Mouse (Mus musculus) CD4-positive naive resting alpha-beta T cell, adult 57 days (primary cell): ENCODE measurements around the gene Pradc1. TPM values are rescaled to one million over a fixed set of nuclear protein-coding genes. Genes with fewer than 3 reads are reported as not detected.

Experiments
- total RNA-seq: library from RNA; stranded (reverse); gene quantifications from one replicate; pipeline ENCODE4 v1.2.4, GENCODE M21; 2023

Pradc1 gene
- 17.9 TPM for total RNA-seq

GRCm38 (mm10) chr6:85451664-85452410, at the start of gene Pradc1:
TSS of gene Pradc1 (minus strand) at chr6:85451970.

DNA sequence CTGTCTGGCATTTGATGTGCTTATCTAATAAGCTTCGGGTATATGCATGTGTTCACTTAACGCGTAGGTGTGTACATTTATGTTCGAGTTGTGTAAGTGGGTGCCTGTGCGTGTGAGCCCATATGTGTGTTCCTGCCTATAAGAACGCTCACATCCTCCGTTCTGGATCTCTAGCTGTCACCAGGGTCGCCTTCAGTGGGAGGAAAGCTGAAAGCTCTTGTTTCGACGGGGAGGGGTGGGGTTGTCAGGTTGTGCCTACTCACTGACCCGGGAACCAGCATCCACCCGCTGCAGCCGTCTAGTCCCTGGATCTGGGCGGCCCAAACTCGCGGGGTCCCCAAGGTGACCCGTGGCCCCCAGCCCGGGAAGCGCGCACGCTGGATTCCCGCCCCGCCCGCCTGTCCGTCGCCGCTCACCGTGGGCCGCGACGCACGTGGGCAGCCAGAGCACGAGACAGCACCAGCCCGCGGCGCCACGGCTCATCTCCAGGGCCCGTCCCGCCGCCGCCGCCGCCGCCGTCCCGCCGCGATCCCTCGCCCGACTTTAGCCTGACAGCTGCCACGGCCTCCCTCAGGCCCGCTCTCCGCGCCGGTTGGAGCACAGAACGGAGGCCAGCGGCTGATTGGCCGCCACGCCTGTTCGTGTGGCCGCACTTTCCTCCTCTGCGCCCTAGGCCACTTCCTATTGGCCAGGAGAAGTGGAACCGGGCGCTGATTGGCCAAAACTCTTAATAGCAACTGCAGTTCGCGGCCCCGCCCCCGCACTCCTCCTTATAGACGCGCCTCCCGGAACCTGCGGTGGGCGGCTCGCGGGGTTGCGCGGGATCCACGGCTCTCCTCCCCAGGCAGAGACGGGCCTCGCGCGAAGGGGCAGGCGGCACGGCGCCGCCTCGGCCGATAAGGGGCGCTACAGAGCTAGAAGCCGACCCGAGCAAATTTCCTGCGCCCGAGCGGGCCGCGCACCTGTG, 790 bp downstream of the Pradc1 start, which contains the start of gene Cct7:
Cct7 (plus strand) TSS at position 818 of the 967 bp plus-strand sequence.

GRCm38 (mm10) chr6:85431842-85432431, 19.8 kb downstream of the Pradc1 start, which contains the start of gene Smyd5:
TSS of gene Smyd5 (plus strand) at chr6:85431989.

DNA sequence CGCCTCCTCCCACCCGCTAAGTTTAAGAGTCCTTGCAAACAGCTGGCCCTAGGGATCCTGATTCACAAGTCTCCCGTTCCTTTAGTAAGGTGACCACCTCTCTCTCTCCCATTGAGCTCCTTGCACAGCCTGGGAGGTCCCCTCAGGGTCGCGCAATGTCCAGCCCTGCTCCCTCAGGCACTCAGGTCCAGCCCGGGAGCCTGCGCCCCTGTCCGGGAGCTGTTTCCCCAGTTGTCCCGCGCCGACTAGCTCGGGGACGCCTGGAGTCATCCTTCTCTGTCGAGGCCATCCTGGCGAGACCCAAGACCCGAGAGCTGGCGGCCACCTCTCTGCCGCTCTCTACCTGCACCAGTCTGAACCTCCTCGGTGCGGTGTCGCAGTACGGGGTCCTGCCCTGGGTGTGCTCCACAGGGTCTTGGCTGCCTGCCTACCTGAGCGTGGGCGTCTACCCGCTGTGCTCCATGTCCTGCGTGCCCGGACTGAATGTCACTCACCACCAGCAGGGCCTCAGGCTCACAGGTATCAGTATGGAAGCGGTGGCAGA, 27.9 kb downstream of the Pradc1 start, which contains the start of gene Noto:
Noto (plus strand) TSS at position 51 of the 544 bp plus-strand sequence.

Other genes starting within 250 kb of the Pradc1 start
- 3.9 TPM for gene Sfxn5, start 118.5 kb downstream of the Pradc1 start, total RNA-seq
- gene Rab11fip5, start 77.3 kb downstream of the Pradc1 start, total RNA-seq, result 1.8 TPM
- gene Noto, start 28.1 kb downstream of the Pradc1 start, total RNA-seq, result not detected
- 34.2 TPM for gene Smyd5, start 20.0 kb downstream of the Pradc1 start, total RNA-seq
- 168 TPM for gene Cct7, start 456 bp downstream of the Pradc1 start, total RNA-seq
- 0.12 TPM for gene Fbxo41, start 51.0 kb upstream of the Pradc1 start, total RNA-seq
- gene Egr4, start 61.6 kb upstream of the Pradc1 start, total RNA-seq, result 0.27 TPM
- 3.5 TPM for gene Alms1, start 135.6 kb upstream of the Pradc1 start, total RNA-seq